Mouse (Mus musculus) ES-E14 (cell line): ENCODE measurements around the gene Ikzf3. TPM values are rescaled to one million over a fixed set of nuclear protein-coding genes. Genes with fewer than 3 reads are reported as not detected.

Experiments
- DNase-seq: peaks from one replicate; pipeline ENCODE4 v3.0.0-alpha.2; 2013; ENCODE audit warnings: low read depth, low spot score
- H3K27ac ChIP-seq: 2 replicates; pipeline ENCODE4 v1.5.1; 2012; ENCODE audit warnings: low read depth, mild to moderate bottlenecking, low read length, moderate library complexity, mixed read lengths; ENCODE audit not compliant: poor library complexity, insufficient read depth, severe bottlenecking
- H3K36me3 ChIP-seq: 2 replicates; pipeline ENCODE4 v1.6.1; 2012; ENCODE audit warnings: mild to moderate bottlenecking, low read length, moderate library complexity, mixed read lengths; ENCODE audit not compliant: control insufficient read depth, poor library complexity, insufficient read depth, severe bottlenecking
- H3K4me1 ChIP-seq, 2 experiments: fragments of 150-350 bp in 1 of 2; sonication (generic) in 1 of 2; 2 replicates each; pipeline ENCODE4 v1.6.1; 2012; ENCODE audit warnings: low read length in 2 of 2, mild to moderate bottlenecking in 1 of 2, mixed read lengths in 1 of 2; ENCODE audit not compliant: control insufficient read depth in 2 of 2, insufficient read depth in 2 of 2, poor library complexity in 1 of 2
- H3K4me3 ChIP-seq, 2 experiments: fragments of 150-350 bp in 1 of 2; sonication (generic) in 1 of 2; 2 replicates each; pipeline ENCODE4 v1.5.1; 2012; ENCODE audit warnings: low read length in 2 of 2, low read depth in 1 of 2, mild to moderate bottlenecking in 1 of 2, mixed read lengths in 1 of 2; ENCODE audit not compliant: insufficient read depth in 1 of 2, poor library complexity in 1 of 2, severe bottlenecking in 1 of 2
- H3K9ac ChIP-seq: 2 replicates; pipeline ENCODE4 v1.6.1; 2012; ENCODE audit warnings: low read depth, mild to moderate bottlenecking, low read length, mixed read lengths; ENCODE audit not compliant: poor library complexity, insufficient read depth, severe bottlenecking
- H3K9me3 ChIP-seq: fragments of 150-350 bp; sonication (generic); 2 replicates; pipeline ENCODE4 v1.6.1; 2012; ENCODE audit warnings: low read depth, mild to moderate bottlenecking, low read length; ENCODE audit not compliant: control insufficient read depth, insufficient read depth
- CHD2 ChIP-seq: IDR thresholded peaks from 2 replicates; pipeline ENCODE4 v1.6.1; 2014; ENCODE audit warnings: mild to moderate bottlenecking, low read depth, low read length, inconsistent platforms
- HCFC1 ChIP-seq: IDR thresholded peaks from 2 replicates; pipeline ENCODE4 v1.6.1; 2012; ENCODE audit warnings: low read length, inconsistent platforms, borderline replicate concordance; ENCODE audit not compliant: insufficient read depth
- MAFK ChIP-seq: IDR thresholded peaks from 2 replicates; pipeline ENCODE4 v1.6.1; 2014; ENCODE audit warnings: mild to moderate bottlenecking, low read depth, low read length, inconsistent platforms; ENCODE audit not compliant: insufficient read depth
- ZC3H11A ChIP-seq: IDR thresholded peaks from 2 replicates; pipeline ENCODE4 v1.6.1; 2012; ENCODE audit warnings: low read depth, mild to moderate bottlenecking, inconsistent platforms, low read length, borderline replicate concordance
- ZNF384 ChIP-seq: IDR thresholded peaks from 2 replicates; pipeline ENCODE4 v1.6.1; 2012; ENCODE audit warnings: low read depth, low read length, inconsistent platforms
- in situ Hi-C, 2 experiments: fragments of 600-800 bp; cut with MboI; formaldehyde crosslinking; loops; one replicate each; pipeline ENCODE4 v1.15.1; 2025; ENCODE audit warnings: low sequenced_read_pairs in 2 of 2, inconsistent platforms in 1 of 2; ENCODE audit not compliant: unreplicated experiment in 2 of 2
- total RNA-seq: library from RNA; depleted of rRNA; stranded (reverse); fragments of 300-350 nt; gene quantifications from 2 replicates; pipeline ENCODE4 v1.2.3, GENCODE M21; 2012

Ikzf3 gene
- total RNA-seq, 1 experiment = 0.58 TPM

- in situ Hi-C loops = no loop called here
- no peak for TF ChIP-seq CHD2
- no peak for TF ChIP-seq MAFK
- TF ChIP-seq ZNF384 = no peak
- TF ChIP-seq HCFC1 = no peak
- TF ChIP-seq ZC3H11A = no peak
Measured at GRCm38 (mm10) chr11:98443688-98444087, 102.1 kb downstream of the Ikzf3 start.

GRCm38 (mm10) chr11:98438331-98439158 is 107.3 kb downstream of the Ikzf3 start, which contains the start of gene Mien1:
Mien1 (minus strand) TSS chr11:98438991.
- Histone ChIP-seq H3K4me3 (peak within 1 kb of the TSS; percentile 69 to 73), H3K27ac (peak within 1 kb of the TSS; percentile 36; the same call in 1 of the 2 replicates), H3K4me1 (0 out of 4 replicates have a peak, but pooled peaks cover 0 to 3% of the 10 kb centered on the region in 2 experiments), H3K9ac (peak within 1 kb of the TSS; percentile 76), H3K9me3 (no peaks in the 10 kb centered on the region), H3K36me3 (peaks cover 14% of the 10 kb centered on the region; the same call in 1 of the 2 replicates)
- in situ Hi-C loops = no loop called here
- TF ChIP-seq MAFK (no peak), CHD2 (no peak), HCFC1 (peak; percentile 64; the same call in 1 of the 2 replicates), ZNF384 (no peak), ZC3H11A (no peak)
- DNase-seq = peak; percentile 85

More at GRCm38 (mm10) chr11:98443688-98444087, 102.1 kb downstream of the Ikzf3 start:
- peaks cover under 1 to 11% of the 10 kb centered on the region in 2 experiments; a peak in 3 of 4 replicates for H3K4me1 ChIP-seq
- no peaks in the 10 kb centered on the region for H3K36me3 ChIP-seq
- H3K9ac ChIP-seq = no peak overlapping the region
- no peak overlapping the region for H3K27ac ChIP-seq
- H3K9me3 ChIP-seq = no peaks in the 10 kb centered on the region
- no peak for DNase-seq
- no peak overlapping the region for H3K4me3 ChIP-seq

- no peak for TF ChIP-seq ZC3H11A
- no peak for TF ChIP-seq HCFC1
- no peak for TF ChIP-seq MAFK
- TF ChIP-seq CHD2 = no peak
- no peak for TF ChIP-seq ZNF384
- Histone ChIP-seq H3K9ac (no peak overlapping the region), H3K4me3 (no peak overlapping the region), H3K9me3 (no peaks in the 10 kb centered on the region), H3K36me3 (peaks cover 18% of the 10 kb centered on the region; the same call in 1 of the 2 replicates), H3K27ac (no peak overlapping the region), H3K4me1 (0 out of 4 replicates have a peak, but pooled peaks cover 0 to 3% of the 10 kb centered on the region in 2 experiments)
- in situ Hi-C loops = no loop called here
- no peak for DNase-seq
Measured at GRCm38 (mm10) chr11:98437441-98437840, 108.4 kb downstream of the Ikzf3 start.

- no peak overlapping the region for H3K27ac ChIP-seq
- H3K4me3 ChIP-seq = no peak overlapping the region
- no peaks in the 10 kb centered on the region for H3K9me3 ChIP-seq
- peaks cover 18% of the 10 kb centered on the region; the same call in 1 of the 2 replicates for H3K36me3 ChIP-seq
- 0 out of 4 replicates have a peak, but pooled peaks cover 0 to 3% of the 10 kb centered on the region in 2 experiments for H3K4me1 ChIP-seq
- TF ChIP-seq CHD2 (no peak), ZC3H11A (no peak), HCFC1 (no peak), ZNF384 (no peak)
- DNase-seq = no peak
- H3K9ac ChIP-seq = no peak overlapping the region
- in situ Hi-C loops = no loop called here
Measured at GRCm38 (mm10) chr11:98435723-98436122, 110.1 kb downstream of the Ikzf3 start.
